Mouse (Mus musculus) adrenal gland, postnatal 4 days (tissue): ENCODE results near the gene Osbpl8. TPM values are rescaled to one million over a fixed set of nuclear protein-coding genes. Genes with fewer than 3 reads are reported as not detected.

Experiments used
- DNase-seq, 2 experiments: peaks; one replicate each; pipeline ENCODE4 v3.0.0; 2021 to 2022; ENCODE audit warnings: low spot score in 2 of 2, mixed read lengths in 2 of 2
- total RNA-seq, 2 experiments: library from RNA; stranded (reverse); gene quantifications; 2 replicates each; pipeline ENCODE4 v1.2.3; 2021

Osbpl8 gene
- total RNA-seq, 2 experiments from 2014 or later: 30.8 to 33.9 TPM

DNA sequence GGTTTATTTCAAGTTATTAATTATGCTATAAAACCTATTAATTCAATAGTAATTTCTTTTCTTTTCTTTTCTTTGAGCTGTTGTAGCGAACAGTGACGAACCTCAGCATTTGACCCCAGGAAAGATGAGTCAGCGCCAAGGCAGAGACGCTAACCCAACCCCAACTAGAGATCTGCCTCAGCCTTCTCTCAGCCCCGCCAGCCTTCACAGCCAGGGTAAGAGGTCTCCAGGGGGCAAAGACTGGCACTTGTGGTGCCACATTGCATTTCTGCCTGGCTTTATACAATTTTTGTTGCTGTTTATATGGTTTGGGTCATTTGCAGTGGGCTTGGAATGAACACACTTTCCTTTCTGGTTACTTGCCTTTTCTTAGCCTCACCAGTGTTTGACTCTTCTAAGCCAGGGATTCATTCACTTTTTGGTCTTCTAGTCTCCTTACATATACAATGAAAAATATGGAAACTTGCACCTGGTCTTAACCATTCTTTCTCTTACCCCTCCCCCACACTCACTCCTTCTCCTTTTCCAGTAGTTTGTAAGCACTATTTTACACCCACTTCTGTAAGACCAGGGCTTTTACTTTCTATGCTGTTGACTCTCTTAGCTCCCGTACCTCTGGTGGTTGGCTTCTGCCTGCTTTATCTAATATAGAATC lies 69.1 kb downstream of the Osbpl8 start:
- DNase-seq: no peak

DNA sequence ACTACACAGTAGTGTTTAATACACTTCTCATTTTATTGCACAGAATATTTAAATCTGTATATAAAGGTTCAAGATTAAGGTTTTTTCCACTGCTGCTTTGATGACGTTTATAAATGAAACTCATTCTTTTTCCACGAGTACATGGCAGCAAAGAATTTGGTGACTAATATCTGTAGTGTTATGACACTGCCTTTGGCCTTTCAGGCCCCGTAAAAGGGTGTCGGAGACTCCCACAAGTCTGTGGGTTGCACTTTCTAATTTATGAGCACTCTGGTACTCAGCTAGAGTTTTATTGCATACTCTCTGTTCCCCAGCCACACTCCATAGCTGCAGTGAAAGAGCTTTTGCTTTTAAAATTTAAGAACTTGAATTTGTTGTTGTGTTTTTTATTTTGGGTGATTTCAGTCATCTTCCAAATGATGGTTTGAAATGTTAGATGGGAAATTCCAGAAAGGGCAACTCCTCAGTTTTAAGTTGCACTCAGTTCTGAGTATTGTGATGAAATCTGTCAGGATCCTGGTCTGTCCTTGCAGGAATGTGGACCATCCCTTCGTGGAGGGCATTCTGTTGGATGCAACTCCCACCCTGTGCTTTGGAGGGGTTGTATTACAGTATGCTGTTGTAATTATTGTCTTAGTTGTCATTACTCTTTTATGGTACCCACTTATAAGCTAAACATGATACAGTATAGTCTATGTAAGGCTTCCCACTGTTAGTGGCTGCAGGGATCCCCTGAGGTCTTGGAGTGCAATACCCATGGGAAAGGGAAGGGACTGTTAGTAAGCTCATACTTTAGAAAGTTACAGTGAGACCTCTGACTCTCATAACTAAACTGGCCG lies 70.1 kb downstream of the Osbpl8 start:
- DNase-seq: no peak

- DNase-seq: no peak
These were observed 70.7 kb downstream of the Osbpl8 start for GRCm38 (mm10) chr10:111235289-111235570.

DNA sequence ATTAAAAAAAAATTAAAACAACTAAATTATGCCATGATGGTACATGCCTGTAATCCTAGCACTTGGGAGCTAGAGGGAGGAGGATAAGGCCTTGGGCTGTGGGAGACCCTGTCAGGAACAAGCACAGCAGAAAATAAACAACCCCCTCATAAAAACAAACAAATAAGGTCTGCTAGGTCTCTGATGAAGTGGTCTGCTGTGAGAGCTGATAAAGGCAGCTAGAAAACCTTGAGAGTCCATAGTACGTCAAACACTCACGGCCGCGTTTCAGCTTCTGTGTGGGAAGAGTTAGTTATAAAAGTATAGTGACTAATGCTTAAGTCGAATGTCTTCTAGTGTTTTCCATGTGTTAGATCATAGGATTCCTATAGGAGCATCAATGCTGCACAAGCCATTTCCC lies 72.9 kb downstream of the Osbpl8 start:
- DNase-seq: no peak

DNA sequence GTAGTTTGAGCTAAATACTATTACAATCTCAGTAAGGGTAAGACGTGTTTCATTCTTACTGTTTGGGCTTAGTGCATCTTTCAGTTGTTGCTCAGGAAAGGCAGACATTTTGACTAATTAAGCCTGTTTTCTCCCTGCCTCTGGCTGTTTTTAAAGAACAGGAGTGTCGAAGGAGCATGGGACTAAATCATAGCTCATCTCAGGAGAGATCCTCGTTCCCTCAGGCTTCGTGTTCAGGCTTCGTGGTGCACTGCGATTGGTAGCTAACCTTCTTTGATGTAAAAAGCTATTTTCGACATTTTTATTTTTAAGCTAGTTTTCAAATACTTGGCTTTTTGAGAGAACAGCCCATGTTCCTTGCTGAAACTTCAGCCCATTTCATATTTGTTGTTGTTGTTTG lies 78.1 kb downstream of the Osbpl8 start:
- DNase-seq: no peak

GRCm38 (mm10) chr10:111247609-111248008 lies 83.1 kb downstream of the Osbpl8 start:
- DNase-seq: no peak

DNA sequence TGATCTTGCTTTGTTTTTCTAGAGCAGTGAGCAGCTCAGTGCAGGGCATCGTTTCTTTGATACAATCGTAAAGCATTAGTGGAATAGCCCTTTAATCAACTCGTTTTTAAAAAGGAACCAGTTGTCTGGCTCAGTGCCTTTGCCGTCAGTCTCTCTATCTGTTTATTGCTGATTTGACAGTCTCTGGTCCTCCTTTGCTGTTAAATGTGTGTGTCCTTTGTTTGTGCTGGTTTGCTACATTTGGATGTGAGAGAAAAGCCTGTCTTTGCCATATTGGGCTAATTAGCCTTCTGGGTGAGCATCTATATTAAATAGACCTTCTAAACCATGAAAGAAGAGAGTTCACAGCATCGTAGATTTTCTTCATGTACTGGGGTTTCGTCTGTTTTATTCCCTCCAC lies 83.6 kb downstream of the Osbpl8 start:
- DNase-seq: no peak

DNA sequence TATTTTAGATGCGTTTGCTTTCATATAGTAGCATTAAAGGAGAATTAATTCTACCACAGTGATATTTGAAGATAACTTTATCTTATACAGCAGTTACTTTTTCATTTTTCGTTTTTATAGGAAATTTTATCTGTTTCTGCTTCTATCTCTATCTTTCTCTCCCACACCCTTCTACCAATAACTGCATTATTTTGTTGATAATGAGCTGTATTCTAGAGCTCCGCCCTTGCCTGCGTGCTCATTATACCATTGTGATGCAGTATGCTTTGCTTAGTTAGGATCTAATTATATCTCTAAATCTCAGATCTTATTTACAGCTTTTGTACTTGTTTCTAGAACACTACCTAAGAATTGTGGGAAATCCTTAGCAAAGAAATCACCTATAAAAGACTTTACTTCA lies 85.6 kb downstream of the Osbpl8 start:
- DNase-seq: no peak

- no peak for DNase-seq
These were observed 87.1 kb downstream of the Osbpl8 start for GRCm38 (mm10) chr10:111251666-111252065.

DNA sequence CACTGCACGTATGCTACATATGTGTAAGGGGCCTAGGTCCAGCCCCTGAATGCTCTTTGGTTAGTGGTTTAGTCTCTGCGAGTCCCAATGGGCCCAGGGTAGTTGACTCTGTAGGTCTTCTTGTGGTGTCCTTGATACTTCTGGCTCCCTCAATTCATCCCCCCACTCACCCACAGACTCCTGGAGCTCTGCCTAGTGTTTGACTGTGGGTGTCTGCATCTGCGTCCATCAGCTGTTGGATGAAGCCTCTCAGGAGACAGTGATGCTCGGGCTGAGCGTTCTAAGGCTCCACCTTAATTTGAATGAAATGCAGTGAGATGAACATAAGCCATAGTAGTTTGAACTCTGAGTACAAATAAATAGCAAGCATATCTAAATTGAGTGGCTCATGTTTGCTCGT lies 90.7 kb downstream of the Osbpl8 start:
- DNase-seq: no peak

DNA sequence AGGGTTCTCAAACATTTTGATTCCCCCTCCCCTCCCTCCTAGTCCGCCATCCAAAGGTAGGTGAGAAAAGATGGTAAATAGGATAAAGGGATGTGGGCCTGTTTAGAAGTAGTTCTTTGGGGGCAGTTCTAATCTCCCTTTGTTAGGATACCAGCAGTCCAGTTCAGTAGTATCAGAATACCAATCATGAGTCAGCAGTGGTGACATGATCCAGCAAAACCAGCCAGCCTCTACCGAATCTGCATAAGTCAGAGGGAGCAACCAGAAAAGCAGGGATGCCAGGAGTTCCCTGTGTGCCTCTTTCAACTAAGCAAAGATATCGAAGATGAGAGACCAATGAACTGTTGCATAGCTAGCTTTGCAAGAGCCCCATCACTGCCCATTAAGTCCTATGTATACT lies 91.6 kb downstream of the Osbpl8 start:
- no peak for DNase-seq

- DNase-seq: no peak
These were observed 92.8 kb downstream of the Osbpl8 start for GRCm38 (mm10) chr10:111257358-111257757.

- no peak for DNase-seq
These were observed 93.7 kb downstream of the Osbpl8 start for GRCm38 (mm10) chr10:111258256-111258655.

DNA sequence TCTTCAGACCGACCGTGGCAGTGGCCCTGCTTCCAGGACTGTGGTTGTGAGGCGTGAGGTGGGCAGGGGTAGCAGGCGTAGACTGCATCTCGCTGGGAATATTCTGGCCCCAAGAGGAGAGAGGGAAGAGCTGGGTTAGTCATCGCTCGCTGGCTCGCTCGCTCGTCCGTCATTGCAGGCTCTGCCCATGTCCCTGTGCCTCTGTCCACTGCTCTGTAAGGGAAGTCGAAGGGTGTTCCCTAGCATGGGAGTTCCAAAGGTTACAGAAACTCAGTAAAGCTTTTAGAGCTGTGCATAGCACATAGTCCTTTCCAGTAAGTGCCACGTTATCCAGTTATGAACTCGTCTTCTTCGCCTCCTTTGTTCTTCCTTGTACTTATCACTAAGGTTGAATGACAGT lies 107.1 kb downstream of the Osbpl8 start:
- no peak for DNase-seq

DNA sequence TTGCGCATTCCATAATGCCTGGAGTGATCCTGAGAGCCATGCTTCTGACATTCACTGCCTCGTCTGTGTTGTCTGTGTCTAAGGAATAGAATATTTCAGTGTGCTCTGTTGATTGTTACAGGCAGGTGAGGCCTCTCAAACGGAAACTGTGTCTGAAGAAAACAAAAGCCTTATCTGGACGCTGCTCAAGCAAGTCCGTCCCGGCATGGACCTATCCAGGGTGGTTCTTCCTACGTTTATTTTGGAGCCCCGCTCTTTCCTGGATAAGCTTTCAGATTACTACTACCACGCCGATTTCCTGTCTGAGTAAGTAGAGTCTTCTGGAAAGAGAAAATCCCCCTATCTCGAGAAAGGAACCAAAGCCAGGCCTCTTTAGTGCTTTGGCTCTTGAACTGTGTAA lies 108.4 kb downstream of the Osbpl8 start:
- DNase-seq: no peak

GRCm38 (mm10) chr10:111273463-111274088 lies 109.0 kb downstream of the Osbpl8 start:
- DNase-seq: no peak

DNA sequence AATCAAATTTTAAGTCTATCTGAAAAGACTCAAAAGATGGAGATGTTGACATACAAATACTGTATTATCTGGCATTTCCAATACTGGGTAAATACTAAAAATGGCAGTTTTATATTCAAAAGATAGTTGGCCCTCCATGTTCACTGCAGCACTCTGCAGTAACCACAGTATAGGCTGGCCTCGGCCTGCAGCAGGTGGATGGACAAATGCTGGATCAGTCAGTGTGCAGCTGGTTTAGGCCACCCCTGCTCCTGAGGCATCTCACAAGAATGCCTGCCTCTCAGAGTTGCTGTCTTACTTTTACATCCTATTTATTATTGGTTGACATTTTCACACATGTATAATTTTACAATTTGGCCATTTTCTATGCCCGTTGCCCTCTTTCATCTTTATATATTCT lies 111.3 kb downstream of the Osbpl8 start:
- no peak for DNase-seq

GRCm38 (mm10) chr10:111297631-111298030 lies 133.1 kb downstream of the Osbpl8 start:
- no peak for DNase-seq

DNA sequence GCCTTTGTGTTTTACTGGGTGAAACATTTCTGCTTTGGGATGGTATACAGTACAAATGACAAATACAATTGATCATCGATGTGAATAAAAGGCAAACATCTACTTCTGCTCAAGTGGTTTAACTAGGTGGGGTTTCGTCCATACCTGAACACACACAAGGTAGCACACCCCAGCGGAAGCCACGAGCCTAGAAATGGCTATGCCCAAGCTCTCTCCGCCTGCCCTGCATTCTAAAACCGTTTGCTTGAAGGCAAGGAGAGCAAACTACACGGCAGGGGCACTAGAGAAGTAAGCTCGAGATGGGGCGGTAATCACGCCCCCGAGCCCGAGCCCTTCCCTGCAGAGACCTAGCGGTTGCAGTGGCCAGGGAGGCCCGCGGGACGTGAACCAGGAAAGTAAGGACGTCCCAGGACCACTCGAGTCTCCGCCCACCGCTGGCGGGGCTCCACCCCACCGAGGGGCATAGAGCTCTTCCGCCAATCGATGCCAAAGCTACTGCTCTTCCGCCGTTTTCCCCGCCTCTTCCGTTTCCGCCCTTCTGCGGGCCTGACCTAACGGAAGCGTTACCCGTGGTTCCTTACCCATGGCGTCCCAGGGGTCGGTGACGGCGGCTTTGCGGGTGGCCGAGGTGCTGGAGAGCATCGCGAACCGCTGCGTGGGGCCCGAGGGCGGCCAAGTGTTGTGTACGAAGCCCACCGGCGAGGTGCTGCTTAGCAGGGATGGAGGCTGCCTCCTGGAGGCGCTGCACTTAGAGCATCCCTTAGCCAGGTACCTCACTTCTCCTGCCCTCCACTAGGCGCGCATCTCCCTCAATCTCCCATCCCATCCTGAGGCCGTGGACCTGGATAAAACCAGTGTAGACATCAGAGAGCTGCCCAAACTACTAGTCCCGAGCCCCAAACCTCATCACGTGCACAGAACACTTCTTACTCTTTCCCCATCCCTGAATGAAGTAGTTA lies 133.9 kb downstream of the Osbpl8 start, which contains the start of gene Bbs10:
Gene Bbs10 (plus strand): TSS at position 540 of the 959 bp plus-strand sequence.
- DNase-seq: peak; percentile 76 to 88

DNA sequence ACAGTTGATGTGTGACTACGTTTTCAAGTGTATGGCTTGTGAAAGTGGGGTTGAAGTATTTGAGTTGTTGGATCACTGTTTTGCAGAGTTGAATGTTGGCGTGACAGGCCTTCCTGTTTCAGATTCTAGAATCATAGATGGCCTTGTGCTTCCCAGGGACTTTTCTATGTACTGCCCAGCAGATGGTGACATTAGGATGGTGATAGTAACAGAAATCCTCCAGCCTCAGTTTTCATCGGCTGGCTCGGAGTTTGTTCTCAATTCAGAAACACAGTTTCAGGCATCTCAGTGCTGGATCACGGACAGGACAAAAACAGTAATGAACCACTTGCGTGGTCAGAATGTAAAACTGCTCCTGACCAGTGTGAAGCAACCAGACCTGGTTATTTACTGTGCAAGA lies 135.0 kb downstream of the Osbpl8 start:
- DNase-seq: no peak

DNA sequence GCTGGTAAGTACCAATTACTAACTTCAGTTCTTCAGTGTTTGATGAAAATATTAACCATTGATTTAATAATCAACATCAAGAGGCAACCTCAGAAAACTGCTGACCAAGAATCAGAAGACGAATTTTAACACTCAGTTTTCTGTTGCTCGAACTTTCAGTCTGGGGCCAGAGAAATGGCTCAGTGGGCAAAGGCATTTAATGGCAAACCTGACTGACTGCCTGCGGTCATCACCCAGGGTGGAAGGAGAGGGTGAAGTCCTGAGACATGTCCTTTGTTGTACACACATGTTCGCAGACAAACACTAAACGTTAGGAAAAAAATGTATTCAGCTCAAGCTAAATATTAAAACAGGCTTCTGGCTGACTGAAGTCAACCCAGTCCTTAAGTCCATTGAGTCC lies 136.5 kb downstream of the Osbpl8 start:
- no peak for DNase-seq
